Mouse (Mus musculus): Measurements from ENCODE around the gene Tekt4. TPM values are rescaled to one million over a fixed set of nuclear protein-coding genes. Genes with fewer than 3 reads are reported as not detected.

The Tekt4 gene
- polyA plus RNA-seq, 1 experiment: 0.06 TPM

- H3K36me3 ChIP-seq (ENCODE audit: control insufficient read depth, insufficient read depth, low read length): no peaks in the 10 kb centered on the region
- H3K4me1 ChIP-seq (ENCODE audit: control insufficient read depth, insufficient read depth, insufficient read length): no peaks in the 10 kb centered on the region
- TF ChIP-seq CTCF (IDR thresholded peaks at IDR 0.05; ENCODE audit: extremely low read depth, insufficient read depth, insufficient read length, insufficient replicate concordance) (no peak), POLR2A (IDR thresholded peaks at IDR 0.05; ENCODE audit: low read depth, low read length) (no peak)
- 11% methylated on average over 7 of the region's 7 CpGs for WGBS
- no peak overlapping the region for H3K4me3 ChIP-seq (ENCODE audit: extremely low read depth, insufficient read depth, insufficient read length)
- H3K27me3 ChIP-seq (ENCODE audit: control insufficient read depth, insufficient read depth, low read length): no peaks in the 10 kb centered on the region
- H3K27ac ChIP-seq (ENCODE audit: insufficient read depth, low read length): no peak overlapping the region
- no peak for DNase-seq (ENCODE audit: low read depth in 1 of 2, low spot score in 2 of 2)
Measured at GRCm38 (mm10) chr17:25410786-25411185, 43.6 kb upstream of the Tekt4 start.

- Histone ChIP-seq H3K4me1 (ENCODE audit: control insufficient read depth, insufficient read depth, insufficient read length) (no peaks in the 10 kb centered on the region), H3K27me3 (ENCODE audit: control insufficient read depth, insufficient read depth, low read length) (no peaks in the 10 kb centered on the region), H3K4me3 (ENCODE audit: extremely low read depth, insufficient read depth, insufficient read length) (no peak overlapping the region), H3K36me3 (ENCODE audit: control insufficient read depth, insufficient read depth, low read length) (no peaks in the 10 kb centered on the region), H3K27ac (ENCODE audit: insufficient read depth, low read length) (peak overlapping the region; percentile 38; the same call in 1 of the 2 replicates)
- WGBS: 49% methylated on average over 4 of the region's 4 CpGs
- no peak for DNase-seq (ENCODE audit: low read depth in 1 of 2, low spot score in 2 of 2)
- TF ChIP-seq CTCF (IDR thresholded peaks at IDR 0.05; ENCODE audit: extremely low read depth, insufficient read depth, insufficient read length, insufficient replicate concordance) (no peak), POLR2A (IDR thresholded peaks at IDR 0.05; ENCODE audit: low read depth, low read length) (no peak)
Measured at GRCm38 (mm10) chr17:25411251-25411650, 43.2 kb upstream of the Tekt4 start.

- H3K4me1 ChIP-seq (ENCODE audit: control insufficient read depth, insufficient read depth, insufficient read length): no peaks in the 10 kb centered on the region
- H3K27me3 ChIP-seq (ENCODE audit: control insufficient read depth, insufficient read depth, low read length): no peaks in the 10 kb centered on the region
- DNase-seq (ENCODE audit: low read depth in 1 of 2, low spot score in 2 of 2): no peak
- no peak for TF ChIP-seq POLR2A (IDR thresholded peaks at IDR 0.05; ENCODE audit: low read depth, low read length)
- no peak for TF ChIP-seq CTCF (IDR thresholded peaks at IDR 0.05; ENCODE audit: extremely low read depth, insufficient read depth, insufficient read length, insufficient replicate concordance)
- WGBS: 73% methylated on average over 4 of the region's 4 CpGs
- no peak overlapping the region for H3K4me3 ChIP-seq (ENCODE audit: extremely low read depth, insufficient read depth, insufficient read length)
- H3K27ac ChIP-seq (ENCODE audit: insufficient read depth, low read length): no peak overlapping the region
- no peaks in the 10 kb centered on the region for H3K36me3 ChIP-seq (ENCODE audit: control insufficient read depth, insufficient read depth, low read length)
Measured at GRCm38 (mm10) chr17:25414209-25414608, 40.2 kb upstream of the Tekt4 start.

GRCm38 (mm10) chr17:25414917-25415316 is 39.5 kb upstream of the Tekt4 start:
- H3K4me3 ChIP-seq (ENCODE audit: extremely low read depth, insufficient read depth, insufficient read length): no peak overlapping the region
- 61% methylated on average over 3 of the region's 3 CpGs for WGBS
- H3K27ac ChIP-seq (ENCODE audit: insufficient read depth, low read length): no peak overlapping the region
- no peaks in the 10 kb centered on the region for H3K36me3 ChIP-seq (ENCODE audit: control insufficient read depth, insufficient read depth, low read length)
- no peak for DNase-seq (ENCODE audit: low read depth in 1 of 2, low spot score in 2 of 2)
- H3K27me3 ChIP-seq (ENCODE audit: control insufficient read depth, insufficient read depth, low read length): no peaks in the 10 kb centered on the region
- H3K4me1 ChIP-seq (ENCODE audit: control insufficient read depth, insufficient read depth, insufficient read length): no peaks in the 10 kb centered on the region
- TF ChIP-seq POLR2A (IDR thresholded peaks at IDR 0.05; ENCODE audit: low read depth, low read length) (no peak), CTCF (IDR thresholded peaks at IDR 0.05; ENCODE audit: extremely low read depth, insufficient read depth, insufficient read length, insufficient replicate concordance) (no peak)

- Histone ChIP-seq H3K4me3 (ENCODE audit: extremely low read depth, insufficient read depth, insufficient read length) (no peak overlapping the region), H3K36me3 (ENCODE audit: control insufficient read depth, insufficient read depth, low read length) (no peaks in the 10 kb centered on the region), H3K27me3 (ENCODE audit: control insufficient read depth, insufficient read depth, low read length) (no peaks in the 10 kb centered on the region), H3K27ac (ENCODE audit: insufficient read depth, low read length) (no peak overlapping the region), H3K4me1 (ENCODE audit: control insufficient read depth, insufficient read depth, insufficient read length) (no peaks in the 10 kb centered on the region)
- DNase-seq (ENCODE audit: low read depth in 1 of 2, low spot score in 2 of 2): no peak
- TF ChIP-seq CTCF (IDR thresholded peaks at IDR 0.05; ENCODE audit: extremely low read depth, insufficient read depth, insufficient read length, insufficient replicate concordance) (no peak), POLR2A (IDR thresholded peaks at IDR 0.05; ENCODE audit: low read depth, low read length) (no peak)
- 57% methylated on average over 6 of the region's 6 CpGs for WGBS
Measured at GRCm38 (mm10) chr17:25415421-25415913, 38.9 kb upstream of the Tekt4 start.

GRCm38 (mm10) chr17:25416219-25416618 is 38.2 kb upstream of the Tekt4 start:
- Histone ChIP-seq H3K4me1 (ENCODE audit: control insufficient read depth, insufficient read depth, insufficient read length) (no peaks in the 10 kb centered on the region), H3K4me3 (ENCODE audit: extremely low read depth, insufficient read depth, insufficient read length) (no peak overlapping the region), H3K36me3 (ENCODE audit: control insufficient read depth, insufficient read depth, low read length) (no peaks in the 10 kb centered on the region), H3K27me3 (ENCODE audit: control insufficient read depth, insufficient read depth, low read length) (no peaks in the 10 kb centered on the region), H3K27ac (ENCODE audit: insufficient read depth, low read length) (no peak overlapping the region)
- TF ChIP-seq CTCF (IDR thresholded peaks at IDR 0.05; ENCODE audit: extremely low read depth, insufficient read depth, insufficient read length, insufficient replicate concordance) (no peak), POLR2A (IDR thresholded peaks at IDR 0.05; ENCODE audit: low read depth, low read length) (no peak)
- WGBS: 45% methylated on average over 3 of the region's 3 CpGs
- DNase-seq (ENCODE audit: low read depth in 1 of 2, low spot score in 2 of 2): no peak

GRCm38 (mm10) chr17:25417990-25418389 is 36.4 kb upstream of the Tekt4 start:
- Histone ChIP-seq H3K4me1 (ENCODE audit: control insufficient read depth, insufficient read depth, insufficient read length) (no peaks in the 10 kb centered on the region), H3K27me3 (ENCODE audit: control insufficient read depth, insufficient read depth, low read length) (no peaks in the 10 kb centered on the region), H3K4me3 (ENCODE audit: extremely low read depth, insufficient read depth, insufficient read length) (no peak overlapping the region), H3K27ac (ENCODE audit: insufficient read depth, low read length) (no peak overlapping the region), H3K36me3 (ENCODE audit: control insufficient read depth, insufficient read depth, low read length) (no peaks in the 10 kb centered on the region)
- WGBS: 70% methylated on average over 6 of the region's 6 CpGs
- DNase-seq (ENCODE audit: low read depth in 1 of 2, low spot score in 2 of 2): no peak
- TF ChIP-seq CTCF (IDR thresholded peaks at IDR 0.05; ENCODE audit: extremely low read depth, insufficient read depth, insufficient read length, insufficient replicate concordance) (no peak), POLR2A (IDR thresholded peaks at IDR 0.05; ENCODE audit: low read depth, low read length) (no peak)

Data from spleen, adult 2 months (tissue).